Mouse (Mus musculus) hindbrain, embryonic 14.5 days (tissue): Measurements from ENCODE around the gene Edaradd. TPM values are rescaled to one million over a fixed set of nuclear protein-coding genes. Genes with fewer than 3 reads are reported as not detected.

Source experiments
- ATAC-seq: fragments of 200-750 bp; cut with Nextera tagmentation; 2 replicates; pipeline ENCODE4 v1.8.0; 2017; ENCODE audit warnings: moderate number of reproducible peaks, mild to moderate bottlenecking, moderate TSS enrichment, moderate library complexity; ENCODE audit not compliant: low FRiP score
- DNase-seq: peaks from one replicate; pipeline ENCODE4 v3.0.0-alpha.2; 2015; ENCODE audit warnings: low spot score
- H3K27ac ChIP-seq: fragments of 300-500 bp; sonication (generic); 2 replicates; pipeline ENCODE4 v1.5.1; 2014; ENCODE audit warnings: mild to moderate bottlenecking, moderate library complexity
- H3K27me3 ChIP-seq: fragments of 300-500 bp; sonication (generic); 2 replicates; pipeline ENCODE4 v1.6.1; 2014; ENCODE audit warnings: mild to moderate bottlenecking, low read length, mixed read lengths; ENCODE audit not compliant: control insufficient read depth, insufficient read depth
- H3K36me3 ChIP-seq: fragments of 300-500 bp; sonication (generic); replicated peaks from 2 replicates; pipeline ENCODE4 v1.6.1; 2014; ENCODE audit not compliant: control insufficient read depth, insufficient read depth
- H3K4me1 ChIP-seq: fragments of 300-500 bp; sonication (generic); replicated peaks from 2 replicates; pipeline ENCODE4 v1.6.1; 2014; ENCODE audit warnings: antibody characterized with exemption, low read length, mixed read lengths; ENCODE audit not compliant: control insufficient read depth, insufficient read depth
- H3K4me2 ChIP-seq: fragments of 300-500 bp; sonication (generic); replicated peaks from 2 replicates; pipeline ENCODE4 v1.6.1; 2014; ENCODE audit warnings: mild to moderate bottlenecking, moderate library complexity
- H3K4me3 ChIP-seq: fragments of 300-500 bp; sonication (generic); replicated peaks from 2 replicates; pipeline ENCODE4 v1.5.1; 2014; ENCODE audit warnings: mild to moderate bottlenecking, low read length
- H3K9ac ChIP-seq: fragments of 300-500 bp; sonication (generic); 2 replicates; pipeline ENCODE4 v1.6.1; 2014
- H3K9me3 ChIP-seq: fragments of 300-500 bp; sonication (generic); 2 replicates; pipeline ENCODE4 v1.6.1; 2016; ENCODE audit warnings: low read length; ENCODE audit not compliant: control insufficient read depth
- WGBS: fragments of 180-500 bp; shearing (Covaris S2); extraction: QIAGEN DNeasy Blood & Tissue Kit; methylation state at CpG from one replicate; pipeline ENCODE4 v1.1.7; 2014; 5-methylcytosine and 5-hydroxymethylcytosine counted together
- polyA plus RNA-seq: library from polyadenylated mRNA; unstranded; fragments of >200 nt; fragmentation: Nextera tagmentation; extraction: Ambion mirVana; gene quantifications from 2 replicates; pipeline ENCODE4 v1.2.1, GENCODE M21; 2014

Gene Edaradd
- polyA plus RNA-seq, 1 experiment from 2014 or later, result 2.0 TPM

- Histone ChIP-seq H3K36me3 (no peaks in the 10 kb centered on the region), H3K9ac (no peak overlapping the region), H3K4me2 (no peak overlapping the region), H3K27ac (no peak overlapping the region), H3K4me3 (no peak overlapping the region), H3K4me1 (no peaks in the 10 kb centered on the region), H3K27me3 (no peaks in the 10 kb centered on the region), H3K9me3 (no peaks in the 10 kb centered on the region)
- no peak for ATAC-seq
- DNase-seq, result no peak
- WGBS, result 51% methylated on average over 3 of the region's 3 CpGs
Measured at GRCm38 (mm10) chr13:12559044-12559443, 38.8 kb upstream of the Edaradd start.

GRCm38 (mm10) chr13:12554211-12554610 lies 34.0 kb upstream of the Edaradd start:
- Histone ChIP-seq H3K36me3 (no peaks in the 10 kb centered on the region), H3K27ac (no peak overlapping the region), H3K4me2 (no peak overlapping the region), H3K4me3 (no peak overlapping the region), H3K9ac (no peak overlapping the region), H3K9me3 (no peaks in the 10 kb centered on the region), H3K27me3 (no peaks in the 10 kb centered on the region), H3K4me1 (no peaks in the 10 kb centered on the region)
- no peak for ATAC-seq
- 68% methylated on average over 4 of the region's 4 CpGs for WGBS
- DNase-seq, result no peak

- Histone ChIP-seq H3K4me3 (no peak overlapping the region), H3K27me3 (0 out of 2 replicates have a peak, but pooled peaks cover 6% of the 10 kb centered on the region), H3K4me2 (no peak overlapping the region), H3K4me1 (peaks cover 12% of the 10 kb centered on the region), H3K9ac (no peak overlapping the region), H3K9me3 (no peaks in the 10 kb centered on the region), H3K27ac (no peak overlapping the region), H3K36me3 (no peaks in the 10 kb centered on the region)
- WGBS, result 91% methylated on average over 8 of the region's 8 CpGs
- no peak for ATAC-seq
- no peak for DNase-seq
Measured at GRCm38 (mm10) chr13:12543880-12544568, 23.8 kb upstream of the Edaradd start.

GRCm38 (mm10) chr13:12543246-12543645 lies 23.0 kb upstream of the Edaradd start:
- Histone ChIP-seq H3K4me1 (peaks cover 12% of the 10 kb centered on the region), H3K36me3 (no peaks in the 10 kb centered on the region), H3K4me3 (no peak overlapping the region), H3K27ac (no peak overlapping the region), H3K9ac (no peak overlapping the region), H3K27me3 (0 out of 2 replicates have a peak, but pooled peaks cover 6% of the 10 kb centered on the region), H3K9me3 (no peaks in the 10 kb centered on the region), H3K4me2 (no peak overlapping the region)
- no peak for DNase-seq
- ATAC-seq, result no peak
- WGBS, result 83% methylated on average over 5 of the region's 5 CpGs

- H3K4me3 ChIP-seq, result no peak overlapping the region
- 11% methylated on average over 23 of the region's 23 CpGs for WGBS
- ATAC-seq, result peak; percentile 35; the same call in 1 of the 2 replicates
Measured at GRCm38 (mm10) chr13:12542006-12542981, 22.1 kb upstream of the Edaradd start.

GRCm38 (mm10) chr13:12540119-12540518 lies 19.9 kb upstream of the Edaradd start:
- Histone ChIP-seq H3K27ac (peak overlapping the region; percentile 44; the same call in 1 of the 2 replicates), H3K27me3 (0 out of 2 replicates have a peak, but pooled peaks cover 6% of the 10 kb centered on the region), H3K9ac (peak overlapping the region; percentile 18), H3K36me3 (no peaks in the 10 kb centered on the region), H3K4me1 (peaks cover 12% of the 10 kb centered on the region), H3K4me3 (no peak overlapping the region), H3K9me3 (0 out of 2 replicates have a peak, but pooled peaks cover 3% of the 10 kb centered on the region), H3K4me2 (peak overlapping the region; percentile 38)
- no peak for ATAC-seq
- DNase-seq, result no peak
- 55% methylated on average over 13 of the region's 13 CpGs for WGBS

More at GRCm38 (mm10) chr13:12542006-12542981, 22.1 kb upstream of the Edaradd start:
- no peaks in the 10 kb centered on the region for H3K36me3 ChIP-seq
- 0 out of 2 replicates have a peak, but pooled peaks cover 6% of the 10 kb centered on the region for H3K27me3 ChIP-seq
- H3K4me1 ChIP-seq, result peaks cover 12% of the 10 kb centered on the region
- DNase-seq, result no peak
- H3K9ac ChIP-seq, result no peak overlapping the region
- no peak overlapping the region for H3K27ac ChIP-seq
- peak overlapping the region; percentile 38 for H3K4me2 ChIP-seq
- H3K9me3 ChIP-seq, result no peaks in the 10 kb centered on the region

GRCm38 (mm10) chr13:12539716-12540115 lies 19.5 kb upstream of the Edaradd start:
- Histone ChIP-seq H3K4me2 (peak overlapping the region; percentile 38), H3K36me3 (no peaks in the 10 kb centered on the region), H3K27ac (peak overlapping the region; percentile 44; the same call in 1 of the 2 replicates), H3K27me3 (0 out of 2 replicates have a peak, but pooled peaks cover 6% of the 10 kb centered on the region), H3K4me1 (peaks cover 12% of the 10 kb centered on the region), H3K9me3 (0 out of 2 replicates have a peak, but pooled peaks cover 3% of the 10 kb centered on the region), H3K9ac (peak overlapping the region; percentile 18), H3K4me3 (no peak overlapping the region)
- ATAC-seq, result 0 out of 2 replicates have a peak, but pooled peaks have one; percentile 63
- 16% methylated on average over 11 of the region's 11 CpGs for WGBS
- DNase-seq, result peak; percentile 64

GRCm38 (mm10) chr13:12537971-12538370 lies 17.7 kb upstream of the Edaradd start:
- 0 out of 2 replicates have a peak, but pooled peaks cover 3% of the 10 kb centered on the region for H3K9me3 ChIP-seq
- no peak overlapping the region for H3K9ac ChIP-seq
- H3K27ac ChIP-seq, result no peak overlapping the region
- no peak for DNase-seq
- no peak overlapping the region for H3K4me3 ChIP-seq
- no peaks in the 10 kb centered on the region for H3K36me3 ChIP-seq
- no peak for ATAC-seq
- H3K4me2 ChIP-seq, result no peak overlapping the region
- H3K4me1 ChIP-seq, result peaks cover 12% of the 10 kb centered on the region
- WGBS, result 67% methylated on average over 6 of the region's 6 CpGs
- 0 out of 2 replicates have a peak, but pooled peaks cover 6% of the 10 kb centered on the region for H3K27me3 ChIP-seq

- ATAC-seq, result no peak
- Histone ChIP-seq H3K9me3 (0 out of 2 replicates have a peak, but pooled peaks cover 3% of the 10 kb centered on the region), H3K36me3 (no peaks in the 10 kb centered on the region), H3K4me1 (no peaks in the 10 kb centered on the region; the same call in 1 of the 2 replicates), H3K4me2 (no peak overlapping the region), H3K27me3 (no peaks in the 10 kb centered on the region), H3K9ac (no peak overlapping the region), H3K27ac (no peak overlapping the region), H3K4me3 (no peak overlapping the region)
- 88% methylated on average over 3 of the region's 3 CpGs for WGBS
- DNase-seq, result no peak
Measured at GRCm38 (mm10) chr13:12534628-12535027, 14.4 kb upstream of the Edaradd start.
